Mouse (Mus musculus) lung, postnatal 0 days (tissue): Measurements from ENCODE around the gene Heatr6.

Experiments
- CTCF ChIP-seq: IDR thresholded peaks from 2 replicates; pipeline ENCODE4 v1.5.1; 2016; ENCODE audit warnings: antibody characterized with exemption, mild to moderate bottlenecking
- EP300 ChIP-seq: IDR thresholded peaks from 2 replicates; pipeline ENCODE4 v1.6.1; 2016; ENCODE audit warnings: antibody characterized with exemption, mild to moderate bottlenecking, control low read depth

- TF ChIP-seq CTCF: no peak
- TF ChIP-seq EP300: no peak
Measured at GRCm38 (mm10) chr11:83708715-83709114, 44.8 kb upstream of the Heatr6 start, which contains the start of gene Wfdc18.
